26 mouse cellular contexts compared by ENCODE assay signal in the genomic region with DNA sequence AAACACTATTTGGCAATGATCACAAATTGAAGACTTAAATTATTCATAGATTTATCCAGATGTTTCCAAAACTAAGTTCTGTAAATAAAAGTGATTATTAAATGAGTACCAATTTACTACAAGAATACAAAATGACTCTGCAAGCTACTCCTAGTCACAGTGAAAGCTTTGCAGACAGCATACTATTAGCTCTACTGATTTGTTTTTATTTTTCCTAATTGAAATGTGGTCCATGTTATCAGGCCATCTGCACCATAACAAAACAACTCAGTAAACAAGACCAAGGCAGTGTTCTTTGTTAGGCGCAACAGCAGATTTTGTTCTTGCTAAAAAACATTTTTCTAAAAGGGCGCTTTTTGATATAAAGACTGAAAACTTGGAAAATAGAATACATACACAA.
"Had no signal": no experiment of that assay in that cellular context is flagged by ENCODE, and none has a peak within 500 bp of the region (broad histone marks: within the 10 kb centered on the region; RNA-seq: fewer than 3 reads in every experiment).

No protein-coding gene starts in this region.

- H3K9me3 ChIP-seq: embryonic facial prominence, embryonic 12.5 days; embryonic facial prominence, embryonic 15.5 days; heart, embryonic 10.5 days; heart, embryonic 12.5 days had no signal

- H3K36me3 ChIP-seq: embryonic facial prominence, embryonic 12.5 days; embryonic facial prominence, embryonic 13.5 days; embryonic facial prominence, embryonic 15.5 days; forebrain, embryonic 15.5 days had no signal

- H3K9ac ChIP-seq: embryonic facial prominence, embryonic 12.5 days; embryonic facial prominence, embryonic 13.5 days; embryonic facial prominence, embryonic 15.5 days; forebrain, embryonic 13.5 days; forebrain, embryonic 15.5 days; forebrain, postnatal 0 days; heart, embryonic 12.5 days had no signal

- H3K27me3 ChIP-seq: embryonic facial prominence, embryonic 12.5 days; embryonic facial prominence, embryonic 13.5 days; embryonic facial prominence, embryonic 15.5 days; forebrain, embryonic 13.5 days; forebrain, embryonic 15.5 days; heart, embryonic 12.5 days had no signal

- H3K27ac ChIP-seq: embryonic facial prominence, embryonic 10.5 days; embryonic facial prominence, embryonic 12.5 days; embryonic facial prominence, embryonic 13.5 days; embryonic facial prominence, embryonic 15.5 days; forebrain, embryonic 13.5 days; forebrain, embryonic 15.5 days; gastrocnemius, adult 2 months; heart, adult 2 months; heart, embryonic 10.5 days had no signal

- H3K4me2 ChIP-seq: embryonic facial prominence, embryonic 12.5 days; embryonic facial prominence, embryonic 13.5 days; embryonic facial prominence, embryonic 15.5 days; forebrain, embryonic 13.5 days; forebrain, embryonic 15.5 days; heart, embryonic 11.5 days; heart, embryonic 12.5 days had no signal

- H3K4me1 ChIP-seq: embryonic facial prominence, embryonic 12.5 days; embryonic facial prominence, embryonic 13.5 days; embryonic facial prominence, embryonic 15.5 days; forebrain, embryonic 13.5 days; forebrain, embryonic 15.5 days had no signal

- ATAC-seq: forebrain, embryonic 13.5 days; forebrain, embryonic 15.5 days; forebrain, postnatal 0 days had no signal

- DNase-seq: cerebellum, adult 9-10 months; cerebellum, adult 9-11 months; cerebellum, postnatal 10 days; cerebellum, postnatal 14 days; cerebellum, postnatal 25 days; cerebellum, postnatal 36 days; embryo, embryonic 11 days; forebrain, postnatal 0 days; gastrocnemius, adult 2 months; gastrocnemius, postnatal 10 days; gastrocnemius, postnatal 14 days; gastrocnemius, postnatal 25 days; gastrocnemius, postnatal 36 days; heart, adult 11 months; heart, adult 18-20 months; heart, adult 2 months had no signal

- H3K4me3 ChIP-seq: embryonic facial prominence, embryonic 10.5 days; embryonic facial prominence, embryonic 12.5 days; embryonic facial prominence, embryonic 13.5 days; embryonic facial prominence, embryonic 15.5 days; erythroblast, embryonic 14.5 days; forebrain, embryonic 13.5 days; forebrain, embryonic 15.5 days; gastrocnemius, adult 2 months; heart, adult 2 months; heart, embryonic 10.5 days; heart, embryonic 12.5 days had no signal
